Mouse (Mus musculus) urinary bladder, postnatal 14 days (tissue): Measurements from ENCODE around the gene Mrpl40.

Experiments used
- DNase-seq: peaks from one replicate; pipeline ENCODE4 v3.0.0; 2021; ENCODE audit warnings: low spot score

Gene Mrpl40

GRCm38 (mm10) chr16:18828630-18829029 lies 48.0 kb downstream of the Mrpl40 start:
- no peak for DNase-seq

GRCm38 (mm10) chr16:18822925-18823324 lies 53.7 kb downstream of the Mrpl40 start:
- no peak for DNase-seq

- DNase-seq = no peak
Measured at GRCm38 (mm10) chr16:18822356-18822755, 54.3 kb downstream of the Mrpl40 start.
